Comparison of ENCODE assay signal across 23 mouse cellular contexts in the genomic region with DNA sequence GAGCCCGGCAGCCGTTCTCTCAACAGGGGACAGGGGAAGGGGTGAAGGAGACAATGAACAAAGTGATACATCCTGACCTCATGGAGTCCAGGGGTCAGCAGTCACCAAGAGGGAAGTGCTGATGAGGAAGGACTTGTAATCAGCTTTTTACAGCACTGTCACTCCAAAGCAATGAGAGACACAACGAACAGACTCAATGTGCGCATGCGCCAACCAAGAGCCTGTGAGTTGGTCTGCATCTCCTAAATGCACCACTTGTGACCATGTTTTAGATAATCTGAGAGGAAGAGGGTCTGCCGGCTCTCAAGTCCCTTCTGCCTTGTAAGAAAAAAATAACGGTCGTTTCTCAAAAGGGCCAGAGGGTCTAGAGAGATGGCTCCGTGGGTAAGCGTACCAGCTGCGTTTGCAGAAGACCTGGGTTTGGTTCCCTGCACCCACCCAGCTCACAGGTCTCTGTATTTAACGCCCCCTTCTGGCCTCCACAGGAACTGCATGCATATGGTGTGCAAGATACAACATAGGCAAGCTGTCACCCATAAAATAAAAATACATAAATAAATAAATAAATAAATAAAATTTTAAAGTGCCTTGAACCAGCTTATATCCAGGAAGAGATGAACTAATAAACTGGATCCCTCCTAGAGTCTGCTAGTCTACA.
DNase-seq lines count a peak whose midpoint lies in the region; ATAC-seq and TF ChIP-seq lines count a peak whose summit lies in the region.
"Had no signal": no experiment of that assay in that cellular context is flagged by ENCODE, and none has a peak within 500 bp of the region (broad histone marks: within the 10 kb centered on the region; RNA-seq: fewer than 3 reads in every experiment).

No protein-coding gene starts in this region.

- no peaks in the 10 kb centered on the region for H3K4me1 ChIP-seq in intestine, postnatal 0 days (replicated peaks; ENCODE audit: control insufficient read depth, insufficient read depth, low read length)
- H3K4me1 ChIP-seq in intestine, embryonic 15.5 days (replicated peaks): no peaks in the 10 kb centered on the region
- no peaks in the 10 kb centered on the region for H3K4me1 ChIP-seq in lung, postnatal 0 days (ENCODE audit: insufficient read depth, low read depth, low read length)
- peaks cover 13% of the 10 kb centered on the region for H3K4me1 ChIP-seq in olfactory bulb, adult 2 months (ENCODE audit: control insufficient read depth, insufficient read depth, low read length)
- H3K4me1 ChIP-seq: embryonic facial prominence, embryonic 15.5 days; heart, embryonic 15.5 days; limb, embryonic 12.5 days had no signal

- no peak overlapping the region for H3K27ac ChIP-seq in intestine, postnatal 0 days (ENCODE audit: low read depth, low read length)
- H3K27ac ChIP-seq in intestine, embryonic 15.5 days: no peak overlapping the region
- no peak overlapping the region for H3K27ac ChIP-seq in lung, postnatal 0 days (ENCODE audit: low read length)
- no peak overlapping the region for H3K27ac ChIP-seq in olfactory bulb, adult 2 months (ENCODE audit: insufficient read depth, low read depth, low read length)
- H3K27ac ChIP-seq: embryonic facial prominence, embryonic 15.5 days; heart, embryonic 15.5 days; limb, embryonic 12.5 days; neural tube, embryonic 12.5 days had no signal

- TF ChIP-seq POLR2A in olfactory bulb, adult 2 months (IDR thresholded peaks at IDR 0.05; ENCODE audit: insufficient read depth, low read depth, low read length): no peak

- no peaks in the 10 kb centered on the region for H3K27me3 ChIP-seq in intestine, postnatal 0 days (replicated peaks; ENCODE audit: control insufficient read depth, insufficient read depth, low read length)
- no peaks in the 10 kb centered on the region for H3K27me3 ChIP-seq in intestine, embryonic 15.5 days (replicated peaks)
- H3K27me3 ChIP-seq in lung, postnatal 0 days (replicated peaks; ENCODE audit: insufficient read depth, low read length): no peaks in the 10 kb centered on the region
- H3K27me3 ChIP-seq: embryonic facial prominence, embryonic 15.5 days; heart, embryonic 15.5 days; limb, embryonic 12.5 days; neural tube, embryonic 12.5 days; Patski had no signal

- TF ChIP-seq EP300 in lung, postnatal 0 days (IDR thresholded peaks at IDR 0.05): no peak

- no peak overlapping the region for H3K4me2 ChIP-seq in intestine, postnatal 0 days (replicated peaks; ENCODE audit: low read depth)
- no peak overlapping the region for H3K4me2 ChIP-seq in intestine, embryonic 15.5 days (replicated peaks)
- H3K4me2 ChIP-seq in lung, postnatal 0 days (replicated peaks; ENCODE audit: low read depth, low read length): no peak overlapping the region
- H3K4me2 ChIP-seq: embryonic facial prominence, embryonic 15.5 days; heart, embryonic 15.5 days; limb, embryonic 12.5 days; neural tube, embryonic 12.5 days had no signal

- ATAC-seq in intestine, postnatal 0 days: no peak
- ATAC-seq in intestine, embryonic 15.5 days: no peak
- no peak for ATAC-seq in lung, postnatal 0 days
- ATAC-seq in monocyte, adult 5-6 weeks (replicated peaks; ENCODE audit: insufficient number of reproducible peaks, low FRiP score, low TSS enrichment, poor library complexity, severe bottlenecking): no peak
- ATAC-seq: hindbrain, embryonic 16.5 days; Patski had no signal

- H3K36me3 ChIP-seq in intestine, postnatal 0 days (ENCODE audit: control insufficient read depth, insufficient read depth): no peaks in the 10 kb centered on the region
- H3K36me3 ChIP-seq in intestine, embryonic 15.5 days: no peaks in the 10 kb centered on the region
- H3K36me3 ChIP-seq in lung, postnatal 0 days (ENCODE audit: insufficient read depth, low read length): no peaks in the 10 kb centered on the region
- H3K36me3 ChIP-seq: embryonic facial prominence, embryonic 15.5 days; heart, embryonic 15.5 days; limb, embryonic 12.5 days; neural tube, embryonic 12.5 days had no signal

- H3K4me3 ChIP-seq in intestine, postnatal 0 days (ENCODE audit: low read depth, low read length): no peak overlapping the region
- H3K4me3 ChIP-seq in intestine, embryonic 15.5 days (replicated peaks): no peak overlapping the region
- H3K4me3 ChIP-seq in lung, postnatal 0 days (ENCODE audit: low read depth, low read length): no peak overlapping the region
- no peak overlapping the region for H3K4me3 ChIP-seq in olfactory bulb, adult 2 months (ENCODE audit: insufficient read depth, low read depth, low read length)
- H3K4me3 ChIP-seq: embryonic facial prominence, embryonic 15.5 days; heart, embryonic 15.5 days; limb, embryonic 12.5 days; neural tube, embryonic 12.5 days had no signal

- no peak overlapping the region for H3K9ac ChIP-seq in intestine, postnatal 0 days (ENCODE audit: low read depth, low read length)
- no peak overlapping the region for H3K9ac ChIP-seq in intestine, embryonic 15.5 days
- H3K9ac ChIP-seq in lung, postnatal 0 days (replicated peaks; ENCODE audit: low read depth): no peak overlapping the region
- H3K9ac ChIP-seq: embryonic facial prominence, embryonic 15.5 days; heart, embryonic 15.5 days; limb, embryonic 12.5 days; neural tube, embryonic 12.5 days had no signal

- H3K9me3 ChIP-seq in intestine, postnatal 0 days (ENCODE audit: control insufficient read depth): no peaks in the 10 kb centered on the region
- H3K9me3 ChIP-seq in intestine, embryonic 15.5 days: no peaks in the 10 kb centered on the region
- no peaks in the 10 kb centered on the region; the same call in 1 of the 2 replicates for H3K9me3 ChIP-seq in lung, postnatal 0 days (ENCODE audit: low read length)
- H3K9me3 ChIP-seq: heart, embryonic 15.5 days; neural tube, embryonic 12.5 days had no signal

- DNase-seq in lung, postnatal 0 days (ENCODE audit: low spot score): no peak
- DNase-seq in lung, postnatal 25 days (ENCODE audit: low spot score): no peak
- peak; percentile 19 for DNase-seq in ES-CJ7 (ENCODE audit: low read depth, low spot score)
- DNase-seq: adrenal gland, postnatal 25 days; cerebellum, adult 11-12 months; cerebellum, postnatal 36 days; heart, postnatal 4 days; kidney, adult 8-10 months; kidney, postnatal 25 days; lung, adult 18-20 months; lung, postnatal 36 days; spleen, adult 18-20 months; thymus, postnatal 14 days had no signal

- 0 out of 2 replicates have a peak, but pooled peaks have one; percentile 18 for TF ChIP-seq CTCF in intestine, postnatal 0 days (IDR thresholded peaks at IDR 0.05; ENCODE audit: low read depth)
- peak; percentile 21 for TF ChIP-seq CTCF in lung, postnatal 0 days (IDR thresholded peaks at IDR 0.05)
- peak; percentile 27; the same call in 1 of the 2 replicates for TF ChIP-seq CTCF in olfactory bulb, adult 2 months (IDR thresholded peaks at IDR 0.05; ENCODE audit: insufficient read depth, low read depth, low read length)

- 80% methylated on average over 12 of the region's 12 CpGs for WGBS in intestine, postnatal 0 days
- 76% methylated on average over 12 of the region's 12 CpGs for WGBS in intestine, embryonic 15.5 days
- 80% methylated on average over 12 of the region's 12 CpGs for WGBS in lung, postnatal 0 days
- WGBS in olfactory bulb, adult 2 months: 84% methylated on average over 12 of the region's 12 CpGs
